Mouse (Mus musculus) layer of hippocampus, adult 8-10 months (tissue): ENCODE measurements at regions not wholly inside any gene's neighbourhood (a gene's known extent, or its start where the extent isn't known, plus 50 kb on each side); places are given as distances from the start of the nearest gene placed in this dataset.

ENCODE experiments used
- DNase-seq, 2 experiments: peaks; one replicate each; pipeline ENCODE4 v3.0.0; 2022; ENCODE audit warnings: low spot score in 2 of 2

- DNase-seq: peak; percentile 35 to 70
Observed at GRCm38 (mm10) chr3:14381421-14381992, 99.0 kb upstream of the Slc7a12 start.

DNA sequence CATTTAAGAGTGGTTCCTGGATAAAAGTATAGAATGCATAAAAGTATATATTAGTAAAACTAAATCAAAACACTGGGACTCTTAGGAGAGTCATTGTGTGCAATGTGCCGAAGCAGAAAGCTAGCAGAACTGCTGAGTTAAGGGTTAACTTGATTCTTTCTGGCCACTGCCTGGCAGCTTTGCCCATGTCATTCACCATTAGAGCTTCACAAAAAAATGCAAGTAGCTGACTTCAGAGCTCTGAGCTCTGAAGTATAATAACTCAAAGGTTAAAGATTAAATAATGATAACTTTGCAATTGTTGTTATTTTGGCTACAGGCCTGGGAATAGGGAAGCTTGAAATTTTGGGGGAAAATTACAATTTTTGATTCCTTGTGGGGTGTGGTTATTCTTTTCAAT lies 89.8 kb upstream of the Slc7a12 start:
- no peak for DNase-seq

GRCm38 (mm10) chr3:14398676-14399075 lies 81.8 kb upstream of the Slc7a12 start:
- no peak for DNase-seq

GRCm38 (mm10) chr3:14408435-14409125 lies 71.9 kb upstream of the Slc7a12 start:
- no peak for DNase-seq
